Mouse (Mus musculus): ENCODE measurements around the gene Wfdc18. TPM values are rescaled to one million over a fixed set of nuclear protein-coding genes. Genes with fewer than 3 reads are reported as not detected.

Wfdc18 gene
- polyA plus RNA-seq (2014; fragmentation: Nextera tagmentation; extraction: Ambion mirVana) = not detected in 2 replicates

DNA sequence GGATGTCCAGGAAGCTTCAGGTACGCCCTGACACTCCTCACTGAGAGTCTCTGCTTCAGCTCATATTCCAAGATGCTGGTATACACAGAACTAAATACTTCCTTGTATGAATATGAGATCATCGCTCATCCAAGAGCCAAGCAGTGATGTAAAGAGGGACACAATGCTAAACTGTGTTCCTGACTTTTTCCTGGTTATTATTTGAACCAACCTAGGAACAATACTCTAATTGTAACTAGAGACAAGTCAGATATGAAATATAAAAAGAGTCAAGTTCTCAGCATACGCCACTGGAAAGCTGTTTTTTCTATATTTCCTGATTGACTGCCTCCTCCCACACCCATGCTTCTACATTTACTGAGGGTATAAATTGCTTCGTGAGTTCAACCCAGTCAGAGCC is at the start of gene Wfdc18:
Wfdc18 (plus strand) TSS at position 301 of the 400 bp plus-strand sequence.
- ATAC-seq (replicated peaks; ENCODE audit: insufficient number of reproducible peaks, low FRiP score, low TSS enrichment, low read depth) = no peak
- H3K27me3 ChIP-seq (ENCODE audit: control insufficient read depth, insufficient read depth, low read length) = no peaks in the 10 kb centered on the region
- 73% methylated on average over 4 of the region's 4 CpGs for WGBS

DNA sequence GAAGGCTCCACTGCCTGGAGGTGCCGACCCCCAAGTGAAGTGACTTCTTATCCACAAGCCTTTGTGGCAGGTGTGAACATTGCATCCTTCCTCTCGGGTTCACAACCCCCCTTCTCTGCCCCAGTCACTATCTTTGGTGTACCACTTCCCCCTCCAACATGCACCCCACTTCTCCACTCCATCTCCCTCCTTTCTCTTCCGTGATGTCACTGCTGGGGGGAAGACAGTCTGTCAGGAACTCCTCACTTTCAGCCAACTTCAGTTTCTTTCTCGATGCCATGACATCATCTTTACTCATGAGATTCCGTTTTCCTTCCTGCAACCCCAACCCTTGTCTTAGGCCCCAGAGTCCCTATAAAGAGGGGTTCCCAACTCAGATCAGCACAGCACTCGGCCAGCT is 46.6 kb upstream of the Wfdc18 start, which contains the start of gene Ccl4:
Ccl4 (plus strand) TSS at position 381 of the 400 bp plus-strand sequence.
- DNase-seq (ENCODE audit: low spot score) (no peak), ATAC-seq (replicated peaks; ENCODE audit: insufficient number of reproducible peaks, low FRiP score, low TSS enrichment, low read depth) (no peak)
- Histone ChIP-seq H3K27me3 (ENCODE audit: control insufficient read depth, insufficient read depth, low read length) (no peaks in the 10 kb centered on the region), H3K9ac (replicated peaks; ENCODE audit: low read length) (no peak within 1 kb of the TSS), H3K27ac (replicated peaks; ENCODE audit: low read depth, low read length) (no peak within 1 kb of the TSS), H3K4me3 (ENCODE audit: low read depth, low read length) (no peak within 1 kb of the TSS), H3K36me3 (replicated peaks; ENCODE audit: control insufficient read depth, insufficient read depth, low read depth, low read length) (no peaks in the 10 kb centered on the region), H3K4me2 (ENCODE audit: low read depth, low read length) (no peak within 1 kb of the TSS), H3K4me1 (ENCODE audit: control insufficient read depth, insufficient read depth, low read length) (no peaks in the 10 kb centered on the region), H3K9me3 (replicated peaks; ENCODE audit: control insufficient read depth, low read length) (no peaks in the 10 kb centered on the region)
- 72% methylated on average over 6 of the region's 6 CpGs for WGBS

More for the DNA sequence above, at the start of gene Wfdc18:
- Histone ChIP-seq H3K9ac (replicated peaks; ENCODE audit: low read length) (no peak within 1 kb of the TSS), H3K4me3 (ENCODE audit: low read depth, low read length) (no peak within 1 kb of the TSS), H3K4me2 (ENCODE audit: low read depth, low read length) (no peak within 1 kb of the TSS), H3K36me3 (replicated peaks; ENCODE audit: control insufficient read depth, insufficient read depth, low read depth, low read length) (no peaks in the 10 kb centered on the region), H3K27ac (replicated peaks; ENCODE audit: low read depth, low read length) (no peak within 1 kb of the TSS), H3K4me1 (ENCODE audit: control insufficient read depth, insufficient read depth, low read length) (no peaks in the 10 kb centered on the region), H3K9me3 (replicated peaks; ENCODE audit: control insufficient read depth, low read length) (no peaks in the 10 kb centered on the region)
- no peak for DNase-seq (ENCODE audit: low spot score)

DNA sequence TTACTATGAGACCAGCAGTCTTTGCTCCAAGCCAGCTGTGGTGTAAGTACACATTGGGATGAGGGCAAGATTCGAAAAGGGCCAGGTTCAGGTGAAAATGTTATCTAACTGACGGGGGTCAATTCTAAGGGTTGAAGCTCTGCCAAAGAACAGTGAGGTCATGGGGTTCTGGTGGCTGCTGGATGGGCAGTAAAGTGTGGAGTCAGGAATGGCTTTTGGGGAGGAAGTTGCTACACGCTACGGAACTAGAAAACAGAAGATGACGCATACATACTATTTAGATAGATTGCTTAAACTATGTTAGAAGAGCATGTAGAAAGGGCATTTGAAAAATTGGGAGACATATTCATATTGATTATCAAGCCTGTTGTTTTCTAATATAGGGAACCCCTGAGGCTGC is 45.3 kb upstream of the Wfdc18 start:
- H3K9me3 ChIP-seq (replicated peaks; ENCODE audit: control insufficient read depth, low read length) = no peaks in the 10 kb centered on the region
- H3K4me2 ChIP-seq (ENCODE audit: low read depth, low read length) = no peak overlapping the region
- no peak for ATAC-seq (replicated peaks; ENCODE audit: insufficient number of reproducible peaks, low FRiP score, low TSS enrichment, low read depth)
- no peak overlapping the region for H3K27ac ChIP-seq (replicated peaks; ENCODE audit: low read depth, low read length)
- 85% methylated on average over 5 of the region's 5 CpGs for WGBS
- no peaks in the 10 kb centered on the region for H3K36me3 ChIP-seq (replicated peaks; ENCODE audit: control insufficient read depth, insufficient read depth, low read depth, low read length)
- H3K9ac ChIP-seq (replicated peaks; ENCODE audit: low read length) = no peak overlapping the region
- no peak for DNase-seq (ENCODE audit: low spot score)
- no peaks in the 10 kb centered on the region for H3K27me3 ChIP-seq (ENCODE audit: control insufficient read depth, insufficient read depth, low read length)
- H3K4me1 ChIP-seq (ENCODE audit: control insufficient read depth, insufficient read depth, low read length) = no peaks in the 10 kb centered on the region
- no peak overlapping the region for H3K4me3 ChIP-seq (ENCODE audit: low read depth, low read length)

DNA sequence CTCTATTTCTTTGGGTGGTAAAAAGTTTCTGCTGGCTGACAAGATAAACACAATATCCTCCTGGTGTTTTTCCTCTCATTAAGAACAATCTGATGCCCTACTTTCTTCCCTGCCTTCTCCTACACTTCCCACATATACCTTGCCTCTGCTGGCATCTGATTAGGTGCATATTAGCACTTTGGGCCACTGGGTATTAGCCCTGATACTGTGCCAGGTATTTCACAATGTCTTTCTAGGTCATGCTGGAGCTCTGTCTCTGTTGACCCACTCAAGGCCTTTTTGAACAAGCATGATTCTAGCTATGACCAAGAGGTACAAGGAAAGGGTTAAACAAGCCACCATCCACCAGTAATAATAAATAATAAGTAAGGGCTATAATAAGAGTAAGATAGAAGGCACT is 37.1 kb upstream of the Wfdc18 start:
- H3K4me2 ChIP-seq (ENCODE audit: low read depth, low read length) = no peak overlapping the region
- H3K27me3 ChIP-seq (ENCODE audit: control insufficient read depth, insufficient read depth, low read length) = no peaks in the 10 kb centered on the region
- ATAC-seq (replicated peaks; ENCODE audit: insufficient number of reproducible peaks, low FRiP score, low TSS enrichment, low read depth) (no peak), DNase-seq (ENCODE audit: low spot score) (no peak)
- no peak overlapping the region for H3K27ac ChIP-seq (replicated peaks; ENCODE audit: low read depth, low read length)
- no peak overlapping the region for H3K4me3 ChIP-seq (ENCODE audit: low read depth, low read length)
- no peak overlapping the region for H3K9ac ChIP-seq (replicated peaks; ENCODE audit: low read length)
- H3K4me1 ChIP-seq (ENCODE audit: control insufficient read depth, insufficient read depth, low read length) = no peaks in the 10 kb centered on the region
- no peaks in the 10 kb centered on the region for H3K9me3 ChIP-seq (replicated peaks; ENCODE audit: control insufficient read depth, low read length)
- H3K36me3 ChIP-seq (replicated peaks; ENCODE audit: control insufficient read depth, insufficient read depth, low read depth, low read length) = no peaks in the 10 kb centered on the region

DNA sequence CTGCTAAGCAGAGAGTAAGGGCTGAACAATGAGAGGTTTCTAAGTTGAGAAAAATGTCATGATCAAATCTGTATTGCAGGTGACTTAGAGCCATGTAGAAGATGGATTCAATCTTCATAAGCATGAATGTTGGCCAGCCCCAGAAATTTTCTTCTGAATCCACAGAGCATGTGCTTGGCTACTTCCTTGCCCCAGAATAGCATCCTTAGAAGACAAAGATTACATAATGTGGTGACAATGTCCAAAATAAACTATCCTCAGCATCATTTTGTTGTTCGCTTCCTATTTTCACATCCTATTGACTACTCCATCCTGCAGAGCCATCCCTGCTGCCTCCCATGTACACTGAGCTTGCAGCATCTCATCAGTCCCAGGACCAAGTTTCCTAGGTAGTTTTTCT is 33.1 kb upstream of the Wfdc18 start:
- H3K36me3 ChIP-seq (replicated peaks; ENCODE audit: control insufficient read depth, insufficient read depth, low read depth, low read length) = no peaks in the 10 kb centered on the region
- DNase-seq (ENCODE audit: low spot score) = no peak
- WGBS = 100% methylated on average over 1 of the region's 1 CpGs
- H3K9ac ChIP-seq (replicated peaks; ENCODE audit: low read length) = no peak overlapping the region
- H3K4me1 ChIP-seq (ENCODE audit: control insufficient read depth, insufficient read depth, low read length) = no peaks in the 10 kb centered on the region
- ATAC-seq (replicated peaks; ENCODE audit: insufficient number of reproducible peaks, low FRiP score, low TSS enrichment, low read depth) = no peak
- H3K4me3 ChIP-seq (ENCODE audit: low read depth, low read length) = no peak overlapping the region
- no peaks in the 10 kb centered on the region for H3K27me3 ChIP-seq (ENCODE audit: control insufficient read depth, insufficient read depth, low read length)
- no peak overlapping the region for H3K27ac ChIP-seq (replicated peaks; ENCODE audit: low read depth, low read length)
- no peaks in the 10 kb centered on the region for H3K9me3 ChIP-seq (replicated peaks; ENCODE audit: control insufficient read depth, low read length)
- H3K4me2 ChIP-seq (ENCODE audit: low read depth, low read length) = no peak overlapping the region

DNA sequence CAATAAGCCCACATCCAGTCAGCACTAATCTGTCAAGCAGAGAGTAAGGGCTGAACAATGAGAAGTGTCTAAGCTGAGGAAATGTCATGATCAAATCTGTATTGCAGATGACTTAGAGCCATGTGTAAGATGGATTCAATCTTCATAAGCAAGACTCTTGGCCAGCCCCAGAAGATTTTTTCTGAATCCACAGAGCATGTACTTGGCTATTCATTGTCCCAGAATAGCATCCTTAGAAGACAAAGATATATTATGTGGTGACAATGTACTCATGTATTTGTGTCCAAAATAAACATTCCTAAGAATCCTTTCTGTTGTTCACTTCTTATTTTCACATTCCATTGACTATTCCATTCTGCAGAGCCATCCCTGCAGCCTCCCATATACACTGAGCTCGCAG is 18.9 kb upstream of the Wfdc18 start:
- Histone ChIP-seq H3K36me3 (replicated peaks; ENCODE audit: control insufficient read depth, insufficient read depth, low read depth, low read length) (no peaks in the 10 kb centered on the region), H3K4me3 (ENCODE audit: low read depth, low read length) (no peak overlapping the region), H3K27me3 (ENCODE audit: control insufficient read depth, insufficient read depth, low read length) (no peaks in the 10 kb centered on the region), H3K9me3 (replicated peaks; ENCODE audit: control insufficient read depth, low read length) (no peaks in the 10 kb centered on the region), H3K9ac (replicated peaks; ENCODE audit: low read length) (no peak overlapping the region), H3K4me1 (ENCODE audit: control insufficient read depth, insufficient read depth, low read length) (no peaks in the 10 kb centered on the region), H3K4me2 (ENCODE audit: low read depth, low read length) (no peak overlapping the region), H3K27ac (replicated peaks; ENCODE audit: low read depth, low read length) (no peak overlapping the region)
- ATAC-seq (replicated peaks; ENCODE audit: insufficient number of reproducible peaks, low FRiP score, low TSS enrichment, low read depth) (no peak), DNase-seq (ENCODE audit: low spot score) (no peak)
- WGBS = 75% methylated on average over 1 of the region's 1 CpGs

DNA sequence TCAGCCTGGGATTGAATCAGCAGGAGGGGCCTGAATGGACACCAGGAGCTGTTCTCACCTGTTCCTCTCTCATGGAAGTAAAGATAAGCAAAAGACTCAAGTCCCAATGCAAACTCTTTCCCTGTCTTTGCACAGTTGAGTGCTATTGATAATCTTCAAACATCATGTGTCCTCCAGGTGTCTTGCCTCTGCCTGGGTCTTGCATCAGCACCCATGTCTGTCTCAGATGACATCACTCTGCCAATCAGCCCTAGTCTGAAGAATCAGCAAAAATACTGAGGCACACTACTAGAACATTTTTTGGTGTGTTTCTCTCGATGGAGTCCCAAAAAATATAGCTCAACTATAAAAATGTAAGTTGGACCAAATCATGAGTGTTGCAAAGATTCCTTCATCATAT is 16.8 kb upstream of the Wfdc18 start:
- H3K27ac ChIP-seq (replicated peaks; ENCODE audit: low read depth, low read length) = no peak overlapping the region
- no peak overlapping the region for H3K4me3 ChIP-seq (ENCODE audit: low read depth, low read length)
- no peaks in the 10 kb centered on the region for H3K9me3 ChIP-seq (replicated peaks; ENCODE audit: control insufficient read depth, low read length)
- ATAC-seq (replicated peaks; ENCODE audit: insufficient number of reproducible peaks, low FRiP score, low TSS enrichment, low read depth) (no peak), DNase-seq (ENCODE audit: low spot score) (no peak)
- H3K4me2 ChIP-seq (ENCODE audit: low read depth, low read length) = no peak overlapping the region
- no peaks in the 10 kb centered on the region for H3K36me3 ChIP-seq (replicated peaks; ENCODE audit: control insufficient read depth, insufficient read depth, low read depth, low read length)
- H3K27me3 ChIP-seq (ENCODE audit: control insufficient read depth, insufficient read depth, low read length) = no peaks in the 10 kb centered on the region
- H3K4me1 ChIP-seq (ENCODE audit: control insufficient read depth, insufficient read depth, low read length) = no peaks in the 10 kb centered on the region
- H3K9ac ChIP-seq (replicated peaks; ENCODE audit: low read length) = no peak overlapping the region
- 71% methylated on average over 1 of the region's 1 CpGs for WGBS

DNA sequence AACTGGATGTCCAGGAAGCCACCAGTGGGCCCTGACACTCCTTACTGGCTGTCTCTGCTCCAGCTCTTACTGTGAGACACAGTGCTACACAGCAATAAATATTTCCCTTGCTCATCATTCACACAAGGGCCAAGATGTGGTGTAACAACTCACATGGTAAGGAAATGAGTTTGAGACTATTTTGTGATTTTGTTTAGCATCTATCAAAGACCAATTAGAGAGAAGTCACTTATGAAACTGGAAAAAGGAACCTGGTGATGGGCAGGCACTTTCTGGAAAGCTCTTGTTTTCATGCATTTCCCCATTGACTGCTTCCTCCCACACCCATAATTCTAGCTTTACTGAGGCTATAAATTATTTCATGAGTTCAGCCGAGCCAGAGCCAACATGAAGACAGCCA is 5.1 kb upstream of the Wfdc18 start, which contains the start of gene Wfdc17:
Wfdc17 (plus strand) TSS at position 287 of the 400 bp plus-strand sequence.
- no peak for DNase-seq (ENCODE audit: low spot score)
- no peak for ATAC-seq (replicated peaks; ENCODE audit: insufficient number of reproducible peaks, low FRiP score, low TSS enrichment, low read depth)
- 69% methylated on average over 1 of the region's 1 CpGs for WGBS
- H3K4me1 ChIP-seq (ENCODE audit: control insufficient read depth, insufficient read depth, low read length) = no peaks in the 10 kb centered on the region
- H3K9ac ChIP-seq (replicated peaks; ENCODE audit: low read length) = no peak within 1 kb of the TSS
- no peak within 1 kb of the TSS for H3K4me2 ChIP-seq (ENCODE audit: low read depth, low read length)
- no peak within 1 kb of the TSS for H3K4me3 ChIP-seq (ENCODE audit: low read depth, low read length)
- no peak within 1 kb of the TSS for H3K27ac ChIP-seq (replicated peaks; ENCODE audit: low read depth, low read length)
- H3K27me3 ChIP-seq (ENCODE audit: control insufficient read depth, insufficient read depth, low read length) = no peaks in the 10 kb centered on the region
- H3K36me3 ChIP-seq (replicated peaks; ENCODE audit: control insufficient read depth, insufficient read depth, low read depth, low read length) = no peaks in the 10 kb centered on the region
- H3K9me3 ChIP-seq (replicated peaks; ENCODE audit: control insufficient read depth, low read length) = no peaks in the 10 kb centered on the region

Measured in embryonic facial prominence, embryonic 11.5 days (tissue).